Mouse (Mus musculus) layer of hippocampus, postnatal 14 days (tissue): Measurements from ENCODE around the gene Nfkbia. TPM values are rescaled to one million over a fixed set of nuclear protein-coding genes. Genes with fewer than 3 reads are reported as not detected.

Experiments used
- DNase-seq, 2 experiments: peaks; one replicate each; pipeline ENCODE4 v3.0.0; 2021 to 2022; ENCODE audit warnings: low spot score in 2 of 2, mixed read lengths in 1 of 2
- long read RNA-seq, 2 experiments: library from polyadenylated mRNA; stranded (forward); transcript quantifications; one replicate each; pipeline ENCODE4 v2.0.0; 2021
- total RNA-seq, 2 experiments: library from RNA; stranded (reverse); gene quantifications; 2 replicates each; pipeline ENCODE4 v1.2.3; 2021

Gene Nfkbia
- 10 to 100 TPM; 35.2 to 43.8 TPM for total RNA-seq
- long read RNA-seq, experiment 1, transcript Nfkbia-201 (6 exons, 1,578 nt), result major isoform, 45 of 50 reads
- long read RNA-seq, experiment 1, partial matches to known transcripts, result 1 of 50 reads
- long read RNA-seq, experiment 1, other reads (novel, unspliced or antisense), result 4 of 50 reads
- long read RNA-seq, experiment 2, transcript Nfkbia-201 (6 exons, 1,578 nt), result major isoform, 78 of 84 reads
- long read RNA-seq, experiment 2, partial matches to known transcripts, result 1 of 84 reads
- long read RNA-seq, experiment 2, other reads (novel, unspliced or antisense), result 5 of 84 reads

DNA sequence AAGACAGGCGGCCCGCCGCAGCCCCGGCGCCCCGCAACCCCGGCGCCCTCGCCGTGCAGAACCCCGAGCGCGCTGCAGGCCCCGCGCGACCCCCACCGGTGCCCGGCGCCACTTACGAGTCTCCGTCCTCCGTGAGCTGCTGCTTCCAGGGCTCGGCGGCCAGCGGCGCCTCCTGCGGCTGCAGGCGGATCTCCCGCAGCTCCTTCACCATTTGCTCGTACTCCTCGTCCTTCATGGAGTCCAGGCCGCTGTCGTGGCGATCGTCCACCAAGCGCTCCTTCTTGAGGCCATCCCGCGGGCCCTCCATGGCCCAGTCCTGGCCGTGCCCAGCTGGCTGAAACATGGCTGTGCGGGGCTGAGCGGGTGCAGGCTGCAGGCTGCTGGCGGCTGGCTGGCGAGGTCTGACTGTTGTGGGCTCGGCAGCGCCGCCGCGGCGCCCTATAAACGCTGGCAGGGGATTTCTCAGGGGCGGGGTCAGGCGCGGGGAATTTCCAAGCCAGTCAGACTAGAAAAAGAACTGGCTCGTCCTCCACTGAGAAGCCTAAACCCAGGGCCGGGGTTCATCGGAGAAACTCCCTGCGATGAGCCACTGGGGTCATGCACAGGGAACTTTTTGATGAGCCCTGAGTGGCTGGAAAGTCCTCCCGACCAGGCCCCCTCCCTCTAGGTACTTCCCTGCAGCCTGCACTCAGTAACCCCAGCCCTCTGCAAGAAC, at the start of gene Nfkbia:
Nfkbia (minus strand) TSS at position 464 of the 715 bp plus-strand sequence.
- DNase-seq, result peak; percentile 93

GRCm38 (mm10) chr12:55539157-55539556, 46.7 kb upstream of the Nfkbia start:
- DNase-seq, result no peak

DNA sequence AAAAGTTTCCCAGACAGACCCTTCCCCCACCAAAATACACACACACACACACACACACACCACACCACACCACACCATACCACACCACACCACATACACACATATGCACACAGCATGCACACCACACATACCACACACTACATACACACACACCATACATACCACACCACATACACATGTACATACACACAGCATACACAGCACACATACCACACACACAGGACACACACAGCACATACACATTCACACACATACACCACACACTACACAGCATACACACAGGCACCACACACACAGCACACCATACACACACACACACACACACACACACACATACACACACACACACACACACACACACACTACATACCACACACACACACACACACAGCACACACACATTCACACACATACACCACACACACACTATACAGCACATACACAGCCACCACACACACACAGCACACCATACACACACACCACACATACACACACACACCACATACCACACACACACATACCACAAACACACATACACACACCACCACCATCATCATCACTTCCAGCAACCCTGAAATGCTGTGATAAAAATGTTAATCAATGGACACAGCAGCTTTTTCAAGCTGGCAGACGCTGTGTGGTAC, 46.0 kb upstream of the Nfkbia start:
- no peak for DNase-seq

GRCm38 (mm10) chr12:55537742-55538141, 45.3 kb upstream of the Nfkbia start:
- DNase-seq, result no peak

DNA sequence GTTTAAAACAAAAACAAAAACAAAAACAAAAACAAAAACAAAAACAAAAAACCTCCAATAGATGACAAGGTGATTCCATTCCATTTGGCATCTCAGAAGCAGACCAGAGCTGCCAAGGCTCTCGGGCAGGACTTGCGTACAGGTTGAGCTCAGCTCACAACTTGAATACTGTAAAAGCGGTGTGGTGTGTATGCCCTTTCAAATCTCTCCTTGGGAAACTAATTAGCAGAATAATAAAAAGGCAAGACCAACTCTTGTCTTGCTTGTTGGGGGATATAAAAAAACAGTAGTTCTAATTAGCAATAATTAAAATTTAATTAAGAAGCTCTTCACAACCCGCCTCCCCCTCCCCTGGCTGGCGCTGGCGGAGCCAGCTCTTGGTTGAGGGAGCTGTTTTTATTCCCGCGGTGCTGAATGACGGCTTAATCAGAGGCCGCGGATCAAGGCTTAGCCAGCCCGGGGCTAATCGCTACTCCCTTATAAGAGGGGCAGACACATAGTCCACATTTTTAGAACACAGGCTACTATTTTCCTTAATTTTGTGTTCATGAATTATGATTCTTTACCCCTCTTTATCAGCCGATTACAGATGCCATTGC, 44.2 kb upstream of the Nfkbia start:
- peak in 1 of 2 experiments; percentile 24 for DNase-seq

GRCm38 (mm10) chr12:55526983-55527752, 34.7 kb upstream of the Nfkbia start:
- DNase-seq, result peak; percentile 21 to 30

- DNase-seq, result peak; percentile 36 to 39
These were observed 25.8 kb upstream of the Nfkbia start for GRCm38 (mm10) chr12:55518061-55518738.

GRCm38 (mm10) chr12:55508817-55509216, 16.4 kb upstream of the Nfkbia start:
- DNase-seq, result no peak

DNA sequence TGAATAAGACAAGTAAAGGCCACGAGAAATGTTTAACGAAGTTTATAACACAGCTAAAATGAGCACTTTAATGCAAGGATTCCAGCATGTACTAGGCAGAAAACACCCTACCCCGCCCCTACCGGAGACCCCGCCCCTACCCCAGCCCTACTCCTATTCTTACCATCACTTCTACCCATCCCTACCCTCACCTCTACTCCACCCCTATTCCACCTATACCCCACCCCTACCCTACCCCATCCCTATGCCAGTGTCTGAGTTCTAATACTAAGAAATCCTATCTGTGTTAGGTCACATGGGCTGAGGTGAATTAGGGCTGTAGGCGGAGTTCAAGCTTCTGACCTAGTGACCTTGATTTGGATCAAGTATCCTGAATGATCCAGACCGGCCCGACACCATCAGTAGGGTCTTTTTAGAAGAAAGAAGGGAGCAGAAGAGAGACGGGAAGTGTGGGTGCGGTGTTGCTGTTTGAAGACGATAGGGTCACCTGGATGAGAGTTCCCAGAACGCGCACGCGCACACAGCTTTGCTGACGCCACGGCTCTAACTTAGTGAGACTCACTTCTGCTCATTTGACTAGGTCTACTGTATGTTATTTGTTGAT, 15.0 kb upstream of the Nfkbia start:
- DNase-seq, result no peak

DNA sequence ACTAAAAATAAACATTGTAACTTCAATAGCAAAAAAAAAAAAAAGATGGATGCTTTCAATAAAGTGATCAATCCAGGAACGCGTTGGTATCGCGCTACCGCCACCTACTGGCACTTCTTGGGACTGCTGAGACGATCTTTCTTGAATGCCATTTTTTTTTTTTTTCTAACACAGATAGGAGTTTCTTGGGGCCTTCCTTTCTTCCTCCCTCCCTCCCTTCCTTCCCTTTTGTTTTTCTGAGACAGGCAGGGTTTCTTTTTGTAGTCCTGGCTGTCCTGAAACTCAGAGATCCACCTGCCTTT, 13.5 kb upstream of the Nfkbia start:
- peak; percentile 40 to 57 for DNase-seq

- no peak for DNase-seq
These were observed 13.0 kb upstream of the Nfkbia start for GRCm38 (mm10) chr12:55505314-55506028.

DNA sequence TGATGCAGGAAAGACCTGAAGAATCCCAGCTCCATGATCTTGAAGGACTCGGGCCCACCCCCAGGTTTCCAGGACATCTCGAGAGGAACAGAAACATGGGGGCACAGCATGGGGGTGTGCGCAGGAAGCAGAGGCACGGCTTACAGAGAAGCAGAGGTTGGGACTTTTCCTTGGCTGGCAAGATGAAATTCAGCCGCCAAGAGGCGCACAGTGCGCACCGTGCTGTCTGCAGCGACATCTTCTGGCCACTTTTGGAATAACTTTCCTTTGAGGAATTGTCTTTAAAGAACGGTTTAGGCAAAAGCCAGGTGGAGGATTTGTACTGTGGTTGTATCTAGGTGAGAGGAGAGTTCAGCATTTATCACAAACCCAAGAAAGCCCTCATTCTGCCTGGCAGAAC, 6.6 kb upstream of the Nfkbia start:
- DNase-seq, result peak; percentile 75 to 85

DNA sequence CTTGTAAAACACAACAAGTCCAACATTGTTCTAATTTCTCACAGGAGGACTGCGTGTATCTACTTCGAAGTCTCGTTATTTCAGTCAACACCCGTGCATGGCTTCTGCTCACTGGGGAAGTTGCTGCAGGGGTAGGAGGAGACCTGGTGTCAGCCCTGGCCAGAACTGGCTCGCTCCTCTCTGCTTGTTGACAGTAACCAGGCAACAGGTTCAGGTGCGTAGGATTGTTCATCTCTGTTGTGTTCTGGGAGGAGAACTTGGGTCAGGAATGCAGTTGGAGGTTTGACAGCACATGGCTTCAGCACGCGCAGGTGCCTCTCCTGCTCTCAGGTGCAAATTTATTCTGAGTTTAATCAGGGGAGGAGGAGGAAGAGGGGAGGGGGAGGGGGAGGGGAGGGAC, 5.3 kb upstream of the Nfkbia start:
- no peak for DNase-seq

GRCm38 (mm10) chr12:55495902-55496605, 3.6 kb upstream of the Nfkbia start:
- no peak for DNase-seq

GRCm38 (mm10) chr12:55495114-55495901, 2.9 kb upstream of the Nfkbia start:
- DNase-seq, result peak; percentile 45 to 60

GRCm38 (mm10) chr12:55493381-55493780, 934 bp upstream of the Nfkbia start:
- DNase-seq, result no peak

- no peak for DNase-seq
These were observed 494 bp upstream of the Nfkbia start for GRCm38 (mm10) chr12:55492941-55493340.
